Mouse (Mus musculus): Measurements from ENCODE around the gene Kctd21. TPM values are rescaled to one million over a fixed set of nuclear protein-coding genes. Genes with fewer than 3 reads are reported as not detected.

Gene Kctd21
- 1 to 10 TPM; 1.3 to 2.3 TPM for total RNA-seq (2021)
- long read RNA-seq, experiment 1, partial matches to known transcripts: 0 of 4 reads
- long read RNA-seq, experiment 1, other reads (novel, unspliced or antisense): 1 of 4 reads
- long read RNA-seq, experiment 2: 0 reads

GRCm38 (mm10) chr7:97331726-97332666, at the start of gene Kctd21, which contains the start of gene Usp35:
TSS of gene Kctd21 (plus strand) at chr7:97332327.
TSS of gene Usp35 (minus strand) at chr7:97332020.
- peak; percentile 95 for DNase-seq

- no peak for DNase-seq
Measured at GRCm38 (mm10) chr7:97296986-97297385, 35.1 kb upstream of the Kctd21 start.

GRCm38 (mm10) chr7:97297466-97297865, 34.7 kb upstream of the Kctd21 start:
- peak; percentile 55 for DNase-seq

- no peak for DNase-seq
Measured at GRCm38 (mm10) chr7:97298279-97298678, 33.8 kb upstream of the Kctd21 start.

GRCm38 (mm10) chr7:97298943-97299342, 33.2 kb upstream of the Kctd21 start:
- no peak for DNase-seq

GRCm38 (mm10) chr7:97300914-97301313, 31.2 kb upstream of the Kctd21 start:
- DNase-seq: no peak

- DNase-seq: no peak
Measured at GRCm38 (mm10) chr7:97301321-97301720, 30.8 kb upstream of the Kctd21 start.

- DNase-seq: no peak
Measured at GRCm38 (mm10) chr7:97302261-97302660, 29.9 kb upstream of the Kctd21 start.

- no peak for DNase-seq
Measured at GRCm38 (mm10) chr7:97302876-97303275, 29.3 kb upstream of the Kctd21 start.

- no peak for DNase-seq
Measured at GRCm38 (mm10) chr7:97303614-97304013, 28.5 kb upstream of the Kctd21 start.

GRCm38 (mm10) chr7:97304471-97304870, 27.7 kb upstream of the Kctd21 start:
- DNase-seq: no peak

GRCm38 (mm10) chr7:97305206-97305605, 26.9 kb upstream of the Kctd21 start:
- DNase-seq: no peak

GRCm38 (mm10) chr7:97306813-97307212, 25.3 kb upstream of the Kctd21 start:
- DNase-seq: no peak

GRCm38 (mm10) chr7:97307546-97307945, 24.6 kb upstream of the Kctd21 start:
- no peak for DNase-seq

GRCm38 (mm10) chr7:97309461-97310340, 22.4 kb upstream of the Kctd21 start:
- DNase-seq: no peak

GRCm38 (mm10) chr7:97310341-97310635, 21.8 kb upstream of the Kctd21 start:
- DNase-seq: no peak

- no peak for DNase-seq
Measured at GRCm38 (mm10) chr7:97311620-97312019, 20.5 kb upstream of the Kctd21 start.

- no peak for DNase-seq
Measured at GRCm38 (mm10) chr7:97312196-97312595, 19.9 kb upstream of the Kctd21 start.

GRCm38 (mm10) chr7:97312856-97313255, 19.3 kb upstream of the Kctd21 start:
- no peak for DNase-seq

GRCm38 (mm10) chr7:97313364-97313995, 18.6 kb upstream of the Kctd21 start:
- DNase-seq: no peak

- DNase-seq: peak; percentile 47
Measured at GRCm38 (mm10) chr7:97314646-97315045, 17.5 kb upstream of the Kctd21 start.

- DNase-seq: no peak
Measured at GRCm38 (mm10) chr7:97315656-97316055, 16.5 kb upstream of the Kctd21 start.

All from gastrocnemius, postnatal 10 days (tissue).